Comparison of ENCODE assay signal across 8 mouse cellular contexts in the genomic region with DNA sequence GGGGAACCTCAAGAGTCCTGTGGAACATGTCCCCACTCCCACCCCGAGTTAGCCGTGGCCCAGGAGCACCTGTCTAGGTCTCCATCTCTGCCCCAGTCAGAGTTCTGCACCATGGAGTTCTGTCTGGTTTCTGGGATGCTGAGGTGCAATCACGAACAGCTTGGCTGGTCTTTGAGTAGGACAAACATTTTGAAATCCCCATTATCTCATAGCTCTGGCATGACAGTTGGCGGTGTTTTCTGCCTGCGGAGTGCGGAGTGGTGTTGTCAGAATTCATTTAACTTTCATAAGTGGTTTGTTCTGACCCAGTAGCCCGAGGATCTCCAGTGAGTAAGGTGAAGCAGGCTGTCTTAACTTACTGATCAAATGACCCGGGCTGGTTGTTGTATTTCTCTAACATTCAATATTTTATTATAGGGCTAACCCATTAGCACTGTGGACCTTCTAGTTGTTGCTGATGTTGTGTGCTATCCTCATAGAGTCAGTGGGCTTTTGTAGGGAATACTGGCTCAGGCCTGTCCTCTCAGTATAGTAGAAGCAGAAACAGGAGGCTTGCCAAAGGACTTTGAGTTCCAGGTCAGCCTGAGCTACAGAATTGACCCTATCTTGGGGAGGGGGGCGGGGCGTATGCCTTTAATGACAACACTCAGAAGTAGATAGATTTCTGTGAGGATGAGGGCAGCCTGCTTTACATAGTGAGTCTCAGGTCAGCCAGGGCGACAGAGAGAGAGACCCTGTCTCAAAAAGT.
DNase-seq lines count a peak whose midpoint lies in the region; ATAC-seq and TF ChIP-seq lines count a peak whose summit lies in the region.
"Had no signal": no experiment of that assay in that cellular context is flagged by ENCODE, and none has a peak within 500 bp of the region (broad histone marks: within the 10 kb centered on the region; RNA-seq: fewer than 3 reads in every experiment).

No protein-coding gene starts in this region.

- TF ChIP-seq CTCF in liver, adult 2 months (IDR thresholded peaks at IDR 0.05; ENCODE audit: low read depth, low read length) = no peak

- H3K4me3 ChIP-seq in liver, adult 2 months (ENCODE audit: insufficient read depth, low read depth, low read length) = no peak overlapping the region
- H3K4me3 ChIP-seq in hindbrain, embryonic 16.5 days (ENCODE audit: low read length) = no peak overlapping the region
- no peak overlapping the region; the same call in 1 of the 2 replicates for H3K4me3 ChIP-seq in neural tube, embryonic 14.5 days (ENCODE audit: low read depth, low read length)

- peak overlapping the region; percentile 28; the same call in 1 of the 2 replicates for H3K9ac ChIP-seq in liver, adult 2 months (ENCODE audit: low read depth, low read length)
- no peak overlapping the region for H3K9ac ChIP-seq in hindbrain, embryonic 16.5 days (ENCODE audit: low read depth, low read length)
- H3K9ac ChIP-seq in neural tube, embryonic 14.5 days (replicated peaks; ENCODE audit: low read depth, low read length) = no peak overlapping the region
- H3K9ac ChIP-seq: embryonic facial prominence, embryonic 13.5 days had no signal

- no peak for TF ChIP-seq POLR2A in liver, adult 2 months (IDR thresholded peaks at IDR 0.05; ENCODE audit: extremely low read depth, insufficient read depth, low read length)

- H3K4me2 ChIP-seq in hindbrain, embryonic 16.5 days (ENCODE audit: low read length) = peak overlapping the region; percentile 89; the same call in 1 of the 2 replicates
- H3K4me2 ChIP-seq in neural tube, embryonic 14.5 days (ENCODE audit: low read depth, low read length) = peak overlapping the region; percentile 85; the same call in 1 of the 2 replicates

- H3K27me3 ChIP-seq in liver, adult 2 months (ENCODE audit: control insufficient read depth, insufficient read depth, low read length) = no peaks in the 10 kb centered on the region
- H3K27me3 ChIP-seq in hindbrain, embryonic 16.5 days (replicated peaks; ENCODE audit: control insufficient read depth, insufficient read depth, low read length) = no peaks in the 10 kb centered on the region
- H3K27me3 ChIP-seq in neural tube, embryonic 14.5 days (ENCODE audit: control insufficient read depth, insufficient read depth, low read length) = no peaks in the 10 kb centered on the region

- no peaks in the 10 kb centered on the region for H3K36me3 ChIP-seq in liver, adult 2 months (ENCODE audit: control insufficient read depth, insufficient read depth, low read length)
- no peaks in the 10 kb centered on the region for H3K36me3 ChIP-seq in hindbrain, embryonic 16.5 days (ENCODE audit: control insufficient read depth, insufficient read depth, low read length)
- no peaks in the 10 kb centered on the region for H3K36me3 ChIP-seq in neural tube, embryonic 14.5 days (ENCODE audit: control insufficient read depth, insufficient read depth, low read length)
- H3K36me3 ChIP-seq: embryonic facial prominence, embryonic 13.5 days had no signal

- H3K79me2 ChIP-seq in liver, adult 2 months (ENCODE audit: control insufficient read depth, insufficient read depth, low read length) = peaks cover 4% of the 10 kb centered on the region; the same call in 1 of the 2 replicates

- ATAC-seq in hindbrain, embryonic 16.5 days = no peak
- no peak for ATAC-seq in neural tube, embryonic 14.5 days (ENCODE audit: low read depth)
- no peak for ATAC-seq in megakaryocyte progenitor cell, adult 5-6 weeks (replicated peaks; ENCODE audit: poor library complexity)

- peak overlapping the region; percentile 62 for H3K27ac ChIP-seq in liver, adult 2 months (replicated peaks; ENCODE audit: insufficient read depth, low read depth, low read length)
- H3K27ac ChIP-seq in hindbrain, embryonic 16.5 days (ENCODE audit: low read depth, low read length) = no peak overlapping the region
- H3K27ac ChIP-seq in neural tube, embryonic 14.5 days (ENCODE audit: low read depth, low read length) = no peak overlapping the region
- H3K27ac ChIP-seq: embryonic facial prominence, embryonic 13.5 days had no signal

- DNase-seq in liver, adult 2 months (ENCODE audit: extremely low read depth, low read depth, low spot score) = peak; percentile 92
- DNase-seq in liver = no peak
- DNase-seq in heart, adult 8-10 months (ENCODE audit: low spot score) = peak; percentile 72
- DNase-seq in right cerebral cortex, postnatal 36 days (ENCODE audit: low spot score in 2 of 2) = no peak

- WGBS in liver, adult 2 months = 20% methylated on average over 11 of the region's 11 CpGs
- 67% methylated on average over 11 of the region's 11 CpGs for WGBS in hindbrain, embryonic 16.5 days
- 67% methylated on average over 11 of the region's 11 CpGs for WGBS in neural tube, embryonic 14.5 days

- H3K4me1 ChIP-seq in liver, adult 2 months (ENCODE audit: control insufficient read depth, insufficient read depth, low read length) = peaks cover 12% of the 10 kb centered on the region
- peaks cover 14% of the 10 kb centered on the region for H3K4me1 ChIP-seq in hindbrain, embryonic 16.5 days (ENCODE audit: control insufficient read depth, insufficient read depth, low read depth, low read length)
- H3K4me1 ChIP-seq in neural tube, embryonic 14.5 days (ENCODE audit: control insufficient read depth, insufficient read depth, low read length) = peaks cover 21% of the 10 kb centered on the region

- no peaks in the 10 kb centered on the region for H3K9me3 ChIP-seq in hindbrain, embryonic 16.5 days (ENCODE audit: control insufficient read depth, low read length)
- H3K9me3 ChIP-seq in neural tube, embryonic 14.5 days (ENCODE audit: control insufficient read depth, low read length) = no peaks in the 10 kb centered on the region
- H3K9me3 ChIP-seq: embryonic facial prominence, embryonic 13.5 days had no signal

Comparison
In these comparisons a context has a peak if more than half of its experiments do, and no peak if none do; other contexts are left out.
1. DNase-seq: peak in liver, adult 2 months (single experiment) and heart, adult 8-10 months (single experiment); none in liver (single experiment) and right cerebral cortex, postnatal 36 days (0 of 2).